In genomic region chr12:70144637-70145448, GRCm38 (mm10) we compare ENCODE assay signal across 8 mouse cellular contexts. TPM values are rescaled to one million over a fixed set of nuclear protein-coding genes. Genes with fewer than 3 reads are reported as not detected.
A peak's percentile ranks its signal among the peaks of the same experiment; 100 is the strongest.
DNase-seq lines count a peak whose midpoint lies in the region; ATAC-seq lines count a peak whose summit lies in the region.

No protein-coding gene starts in this region.

- no peak overlapping the region for H3K4me2 ChIP-seq in forebrain, embryonic 13.5 days
- H3K4me2 ChIP-seq in hindbrain, embryonic 16.5 days (ENCODE audit: low read length): 0 out of 2 replicates have a peak overlapping the region, but pooled peaks have one; percentile 14

- peaks cover 10% of the 10 kb centered on the region; the same call in 1 of the 2 replicates for H3K4me1 ChIP-seq in forebrain, embryonic 13.5 days
- peaks cover 9% of the 10 kb centered on the region for H3K4me1 ChIP-seq in hindbrain, embryonic 16.5 days (ENCODE audit: control insufficient read depth, insufficient read depth, low read depth, low read length)
- peaks cover 74% of the 10 kb centered on the region for H3K4me1 ChIP-seq in megakaryocyte, embryonic 14.5 days

- no peaks in the 10 kb centered on the region; the same call in 1 of the 2 replicates for H3K27me3 ChIP-seq in forebrain, embryonic 13.5 days
- no peaks in the 10 kb centered on the region for H3K27me3 ChIP-seq in hindbrain, embryonic 16.5 days (replicated peaks; ENCODE audit: control insufficient read depth, insufficient read depth, low read length)
- no peaks in the 10 kb centered on the region for H3K27me3 ChIP-seq in megakaryocyte, embryonic 14.5 days (replicated peaks)
- H3K27me3 ChIP-seq in splenic B cell, adult 2 months (ENCODE audit: control insufficient read depth, insufficient read depth, low read length, poor library complexity, severe bottlenecking): no peaks in the 10 kb centered on the region; the same call in 1 of the 2 replicates

- peak; percentile 44 for DNase-seq in right cerebral cortex, adult 18-20 months
- no peak for DNase-seq in right cerebral cortex, postnatal 36 days (ENCODE audit: low spot score in 2 of 2)
- peak; percentile 58 for DNase-seq in c-Kit-positive CD71-positive TER-119-negative erythroid progenitor cells, embryonic 14.5 days (ENCODE audit: low read depth)
- peak; percentile 46 for DNase-seq in left cerebral cortex, adult 11 months (ENCODE audit: low spot score)
- peak; percentile 84 for DNase-seq in splenic B cell, adult 2 months (ENCODE audit: low read depth, low spot score)

- 50% methylated on average over 20 of the region's 20 CpGs for WGBS in forebrain, embryonic 13.5 days
- whole genome bisulfite sequencing in hindbrain, embryonic 16.5 days: 47% methylated on average over 20 of the region's 20 CpGs

- no peaks in the 10 kb centered on the region for H3K9me3 ChIP-seq in forebrain, embryonic 13.5 days (replicated peaks)
- H3K9me3 ChIP-seq in hindbrain, embryonic 16.5 days (ENCODE audit: control insufficient read depth, low read length): no peaks in the 10 kb centered on the region
- no peaks in the 10 kb centered on the region for H3K9me3 ChIP-seq in megakaryocyte, embryonic 14.5 days

- no peak overlapping the region for H3K27ac ChIP-seq in forebrain, embryonic 13.5 days
- no peak overlapping the region for H3K27ac ChIP-seq in hindbrain, embryonic 16.5 days (ENCODE audit: low read depth, low read length)

- no peak overlapping the region for H3K9ac ChIP-seq in forebrain, embryonic 13.5 days
- H3K9ac ChIP-seq in hindbrain, embryonic 16.5 days (ENCODE audit: low read depth, low read length): no peak overlapping the region

- H3K4me3 ChIP-seq in forebrain, embryonic 13.5 days: no peak overlapping the region
- no peak overlapping the region for H3K4me3 ChIP-seq in hindbrain, embryonic 16.5 days (ENCODE audit: low read length)
- peak overlapping the region; percentile 28 for H3K4me3 ChIP-seq in megakaryocyte, embryonic 14.5 days (replicated peaks)

- peak; percentile 56; the same call in 1 of the 2 replicates for ATAC-seq in forebrain, embryonic 13.5 days
- no peak for ATAC-seq in hindbrain, embryonic 16.5 days

- no peaks in the 10 kb centered on the region for H3K36me3 ChIP-seq in forebrain, embryonic 13.5 days (ENCODE audit: poor library complexity, severe bottlenecking)
- no peaks in the 10 kb centered on the region for H3K36me3 ChIP-seq in hindbrain, embryonic 16.5 days (ENCODE audit: control insufficient read depth, insufficient read depth, low read length)
- peaks cover 2% of the 10 kb centered on the region for H3K36me3 ChIP-seq in megakaryocyte, embryonic 14.5 days (replicated peaks; ENCODE audit: low read length)
- H3K36me3 ChIP-seq in splenic B cell, adult 2 months (ENCODE audit: control insufficient read depth, insufficient read depth, low read length, poor library complexity, severe bottlenecking): no peaks in the 10 kb centered on the region

RNA-seq across cellular contexts. Expression of gene Abhd12b, which starts 9.1 kb away (rescaled TPM):
- not detected in 2 replicates for polyA plus RNA-seq in forebrain, embryonic 13.5 days (2015; fragmentation: Nextera tagmentation; extraction: Ambion mirVana)
- polyA plus RNA-seq in hindbrain, embryonic 16.5 days (2015; fragmentation: Nextera tagmentation; extraction: Ambion mirVana): 0.18 and 0.27 TPM in 2 replicates
- not detected in 2 replicates for polyA plus RNA-seq in megakaryocyte, embryonic 14.5 days (2012; ENCODE audit: insufficient read depth, low replicate concordance)

RNA-seq across cellular contexts. Expression of gene Nin, which starts 31.3 kb away (rescaled TPM):
- 14.1 and 14.5 TPM in 2 replicates for polyA plus RNA-seq in forebrain, embryonic 13.5 days (2015; fragmentation: Nextera tagmentation; extraction: Ambion mirVana)
- 9.4 and 10.8 TPM in 2 replicates for polyA plus RNA-seq in hindbrain, embryonic 16.5 days (2015; fragmentation: Nextera tagmentation; extraction: Ambion mirVana)
- 2.2 and 5.0 TPM in 2 replicates for polyA plus RNA-seq in megakaryocyte, embryonic 14.5 days (2012; ENCODE audit: insufficient read depth, low replicate concordance)

Comparison
In these comparisons a context has a peak if more than half of its experiments do, and no peak if none do; other contexts are left out.
1. DNase-seq: peak in right cerebral cortex, adult 18-20 months (single experiment), c-Kit-positive CD71-positive TER-119-negative erythroid progenitor cells, embryonic 14.5 days (single experiment), left cerebral cortex, adult 11 months (single experiment) and splenic B cell, adult 2 months (single experiment); none in right cerebral cortex, postnatal 36 days (0 of 2).